Mouse (Mus musculus): Measurements from ENCODE around the gene Ano5.

The Ano5 gene

GRCm38 (mm10) chr7:51631171-51631570 lies 120.3 kb downstream of the Ano5 start:
- DNase-seq, result no peak

- no peak for DNase-seq
Observed at GRCm38 (mm10) chr7:51632543-51633229, 121.9 kb downstream of the Ano5 start.

GRCm38 (mm10) chr7:51633230-51633844 lies 122.5 kb downstream of the Ano5 start:
- DNase-seq, result no peak

Data from liver (tissue).